Mouse (Mus musculus) hindbrain, embryonic 11.5 days (tissue): ENCODE results near the gene Arl10. TPM values are rescaled to one million over a fixed set of nuclear protein-coding genes. Genes with fewer than 3 reads are reported as not detected.

Experiments
- ATAC-seq: fragments of 200-750 bp; cut with Nextera tagmentation; 2 replicates; pipeline ENCODE4 v1.8.0; 2017; ENCODE audit warnings: mild to moderate bottlenecking, moderate TSS enrichment, moderate library complexity; ENCODE audit not compliant: low FRiP score
- DNase-seq: peaks from one replicate; pipeline ENCODE4 v3.0.0-alpha.2; 2015; ENCODE audit warnings: low spot score
- H3K27ac ChIP-seq: fragments of 300-500 bp; sonication (generic); 2 replicates; pipeline ENCODE4 v1.5.1; 2014; ENCODE audit warnings: mild to moderate bottlenecking, low read depth, low read length
- H3K27me3 ChIP-seq: fragments of 300-500 bp; sonication (generic); 2 replicates; pipeline ENCODE4 v1.6.1; 2014; ENCODE audit warnings: mild to moderate bottlenecking, low read length, moderate library complexity, mixed read lengths; ENCODE audit not compliant: control insufficient read depth, insufficient read depth
- H3K36me3 ChIP-seq: fragments of 300-500 bp; sonication (generic); 2 replicates; pipeline ENCODE4 v1.6.1; 2014; ENCODE audit warnings: mild to moderate bottlenecking, low read length, moderate library complexity, mixed read lengths; ENCODE audit not compliant: control insufficient read depth, insufficient read depth
- H3K4me1 ChIP-seq: fragments of 300-500 bp; sonication (generic); replicated peaks from 2 replicates; pipeline ENCODE4 v1.6.1; 2014; ENCODE audit warnings: low read length, mixed read lengths; ENCODE audit not compliant: control insufficient read depth, insufficient read depth
- H3K4me2 ChIP-seq: fragments of 300-500 bp; sonication (generic); replicated peaks from 2 replicates; pipeline ENCODE4 v1.6.1; 2014; ENCODE audit warnings: mild to moderate bottlenecking, low read depth, low read length
- H3K4me3 ChIP-seq: fragments of 300-500 bp; sonication (generic); 2 replicates; pipeline ENCODE4 v1.5.1; 2014; ENCODE audit warnings: low read depth, low read length
- H3K9ac ChIP-seq: fragments of 300-500 bp; sonication (generic); 2 replicates; pipeline ENCODE4 v1.6.1; 2014; ENCODE audit warnings: low read depth, low read length
- H3K9me3 ChIP-seq: fragments of 300-500 bp; sonication (generic); 2 replicates; pipeline ENCODE4 v1.6.1; 2016; ENCODE audit warnings: low read length; ENCODE audit not compliant: control insufficient read depth
- WGBS: fragments of 180-500 bp; shearing (Covaris S2); extraction: QIAGEN DNeasy Blood & Tissue Kit; methylation state at CpG from one replicate; pipeline ENCODE4 v1.1.7; 2014; 5-methylcytosine and 5-hydroxymethylcytosine counted together
- polyA plus RNA-seq: library from polyadenylated mRNA; unstranded; fragments of >200 nt; fragmentation: Nextera tagmentation; extraction: Ambion mirVana; gene quantifications from 2 replicates; pipeline ENCODE4 v1.2.1, GENCODE M21; 2014

Gene Arl10
- 28.4 and 39.1 TPM in 2 replicates for polyA plus RNA-seq

DNA sequence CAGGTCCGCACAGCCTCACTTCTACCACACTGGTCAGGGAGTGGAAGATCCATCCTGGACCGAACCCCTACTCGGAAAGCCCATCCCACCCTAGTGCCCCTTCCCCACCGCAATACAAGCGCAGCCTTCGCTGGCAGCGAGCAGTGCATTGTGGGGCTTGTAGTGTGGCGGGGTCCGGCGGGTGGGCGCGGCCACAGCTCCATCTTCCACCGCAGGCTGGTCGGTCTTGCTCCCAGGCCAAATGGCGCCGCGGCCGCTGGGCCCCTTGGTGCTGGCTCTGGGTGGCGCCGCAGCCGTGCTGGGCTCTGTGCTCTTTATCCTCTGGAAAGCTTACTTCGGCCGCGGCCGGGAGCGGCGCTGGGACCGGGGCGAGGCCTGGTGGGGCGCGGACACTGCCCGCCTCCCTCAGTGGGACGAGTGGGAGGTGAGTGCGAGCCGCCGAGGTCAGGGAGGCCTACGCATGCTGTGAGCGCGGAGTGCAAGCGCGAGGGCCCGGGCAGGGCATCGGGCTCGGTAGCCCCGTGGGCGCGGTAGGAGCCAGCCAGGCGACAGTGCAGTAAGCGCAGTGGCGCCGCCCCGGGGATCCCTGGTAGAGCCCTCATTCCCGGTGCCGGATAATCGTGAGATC lies at the start of gene Arl10:
Gene Arl10, plus strand, starts transcription at position 162 of the 628 bp plus-strand sequence.
- DNase-seq (peak; percentile 88), ATAC-seq (peak; percentile 94)
- Histone ChIP-seq H3K4me2 (peak within 1 kb of the TSS; percentile 85), H3K36me3 (no peaks in the 10 kb centered on the region), H3K9ac (peak within 1 kb of the TSS; percentile 92), H3K4me1 (no peaks in the 10 kb centered on the region), H3K4me3 (peak within 1 kb of the TSS; percentile 94), H3K9me3 (no peaks in the 10 kb centered on the region), H3K27me3 (no peaks in the 10 kb centered on the region), H3K27ac (peak within 1 kb of the TSS; percentile 72)
- under 1% methylated on average over 53 of the region's 55 CpGs for WGBS

DNA sequence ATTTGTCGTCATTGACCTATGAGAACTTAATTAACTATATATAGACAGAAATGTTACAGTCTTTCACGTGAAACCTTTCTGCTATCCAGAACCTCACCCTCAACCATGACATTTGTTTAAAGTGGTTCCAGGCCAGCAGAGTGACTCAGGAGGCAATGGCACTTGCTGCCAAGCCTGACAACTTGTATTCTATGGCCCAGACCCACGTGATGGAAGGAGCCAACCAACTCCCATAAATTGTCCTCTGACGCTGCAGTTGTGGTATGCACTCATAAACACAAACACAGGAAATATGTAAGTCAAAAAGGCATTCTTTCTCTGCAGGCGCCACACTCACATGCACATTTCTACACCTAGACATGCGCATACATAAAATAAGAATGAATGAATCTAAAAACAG lies 47.7 kb upstream of the Arl10 start:
- no peaks in the 10 kb centered on the region for H3K4me1 ChIP-seq
- H3K9me3 ChIP-seq: no peaks in the 10 kb centered on the region
- H3K27me3 ChIP-seq: no peaks in the 10 kb centered on the region
- no peak overlapping the region for H3K9ac ChIP-seq
- 0 out of 2 replicates have a peak, but pooled peaks cover 10% of the 10 kb centered on the region for H3K36me3 ChIP-seq
- WGBS: 90% methylated on average over 6 of the region's 6 CpGs
- H3K4me3 ChIP-seq: no peak overlapping the region
- H3K27ac ChIP-seq: no peak overlapping the region
- ATAC-seq (no peak), DNase-seq (no peak)
- no peak overlapping the region for H3K4me2 ChIP-seq

DNA sequence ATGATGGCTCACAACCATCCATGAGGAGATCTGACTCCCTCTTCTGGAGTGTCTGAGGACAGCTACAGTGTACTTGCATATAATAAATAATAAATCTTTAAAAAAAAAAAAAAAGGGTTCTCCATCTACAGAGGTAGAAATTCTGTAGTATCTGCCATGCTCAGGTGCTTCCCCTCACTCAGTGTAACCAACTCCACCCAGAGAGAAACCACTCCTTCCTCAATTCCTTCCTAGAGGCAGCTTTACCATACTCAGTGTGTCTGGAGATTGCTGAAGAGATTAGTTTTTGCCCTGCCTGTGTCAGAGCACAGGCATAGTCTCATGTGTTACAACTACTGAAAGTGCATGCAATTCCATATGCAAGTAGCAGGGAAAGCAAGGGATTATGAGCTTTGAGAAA lies 42.7 kb upstream of the Arl10 start:
- Histone ChIP-seq H3K4me1 (no peaks in the 10 kb centered on the region), H3K27me3 (no peaks in the 10 kb centered on the region), H3K9ac (no peak overlapping the region), H3K4me2 (no peak overlapping the region), H3K9me3 (no peaks in the 10 kb centered on the region), H3K36me3 (peaks cover 6% of the 10 kb centered on the region; the same call in 1 of the 2 replicates), H3K4me3 (no peak overlapping the region), H3K27ac (no peak overlapping the region)
- ATAC-seq (no peak), DNase-seq (no peak)

DNA sequence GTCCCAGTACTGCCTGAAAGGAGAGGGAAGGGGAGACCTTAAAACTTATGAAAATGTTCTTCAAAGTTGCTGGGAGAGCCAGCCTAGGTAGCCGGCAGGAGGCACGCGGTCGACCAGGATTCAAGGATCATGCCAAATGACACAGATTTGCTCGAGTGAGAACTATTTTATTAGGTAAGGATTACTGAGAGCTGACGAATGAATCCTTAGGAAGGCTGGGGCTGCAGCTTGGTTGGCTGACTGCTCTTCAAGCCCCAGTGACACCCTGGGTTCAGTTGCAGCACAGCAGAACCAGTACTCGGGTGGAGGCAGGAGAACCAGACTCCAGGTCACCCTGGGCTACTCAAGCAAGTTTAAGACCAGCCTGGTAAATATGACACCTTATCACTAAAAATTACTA lies 26.8 kb upstream of the Arl10 start:
- H3K27me3 ChIP-seq: no peaks in the 10 kb centered on the region
- no peak for ATAC-seq
- H3K27ac ChIP-seq: no peak overlapping the region
- no peaks in the 10 kb centered on the region for H3K4me1 ChIP-seq
- H3K9ac ChIP-seq: no peak overlapping the region
- H3K4me2 ChIP-seq: no peak overlapping the region
- no peaks in the 10 kb centered on the region for H3K9me3 ChIP-seq
- 91% methylated on average over 7 of the region's 7 CpGs for WGBS
- 0 out of 2 replicates have a peak, but pooled peaks cover 8% of the 10 kb centered on the region for H3K36me3 ChIP-seq
- H3K4me3 ChIP-seq: no peak overlapping the region
- DNase-seq: no peak

DNA sequence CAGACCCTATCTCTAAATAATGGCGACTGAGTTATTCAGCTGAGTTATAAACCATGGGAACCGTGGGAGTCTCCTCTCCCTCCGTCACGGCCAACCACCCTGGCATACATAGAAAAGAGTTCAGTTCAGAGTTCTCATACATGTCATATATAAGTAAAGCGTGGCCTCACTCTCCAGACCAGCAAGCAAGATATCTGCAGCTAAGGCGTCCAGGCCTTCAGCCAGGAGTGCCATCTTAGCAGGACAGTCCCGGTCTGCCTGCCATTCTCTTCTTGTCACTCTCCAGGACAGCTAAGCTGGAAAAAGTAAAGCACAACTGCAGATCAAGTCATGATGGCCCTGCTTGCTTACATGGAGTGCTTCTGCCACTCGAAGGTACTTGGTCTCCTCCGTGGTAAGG lies 18.6 kb upstream of the Arl10 start:
- Histone ChIP-seq H3K9me3 (no peaks in the 10 kb centered on the region), H3K4me1 (no peaks in the 10 kb centered on the region), H3K36me3 (peaks cover 9% of the 10 kb centered on the region; the same call in 1 of the 2 replicates), H3K4me3 (no peak overlapping the region), H3K4me2 (no peak overlapping the region), H3K27me3 (no peaks in the 10 kb centered on the region), H3K9ac (no peak overlapping the region), H3K27ac (no peak overlapping the region)
- WGBS: 91% methylated on average over 9 of the region's 9 CpGs
- DNase-seq (no peak), ATAC-seq (no peak)

DNA sequence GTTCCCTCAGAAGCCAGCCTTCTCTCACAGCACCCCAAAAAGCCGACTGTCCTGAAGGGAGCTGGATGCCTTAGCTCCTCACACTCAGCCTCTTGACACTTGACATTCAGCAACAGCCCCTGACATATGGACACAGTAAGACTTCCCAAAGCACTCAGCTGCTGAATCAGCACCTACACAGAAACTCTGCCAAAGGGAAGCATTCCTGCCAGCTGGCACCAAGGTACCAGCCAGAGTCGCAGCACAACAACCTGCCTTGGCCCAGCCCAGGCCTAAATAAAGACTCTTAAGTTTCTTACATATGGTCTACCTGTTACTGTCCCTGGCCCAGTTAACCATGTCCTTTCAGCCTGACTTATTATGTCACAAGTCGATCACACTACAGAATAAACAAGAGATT lies 18.0 kb upstream of the Arl10 start:
- ATAC-seq (no peak), DNase-seq (no peak)
- Histone ChIP-seq H3K4me1 (no peaks in the 10 kb centered on the region), H3K27ac (no peak overlapping the region), H3K36me3 (peaks cover 9% of the 10 kb centered on the region; the same call in 1 of the 2 replicates), H3K27me3 (no peaks in the 10 kb centered on the region), H3K9ac (no peak overlapping the region), H3K4me2 (no peak overlapping the region), H3K4me3 (no peak overlapping the region), H3K9me3 (no peaks in the 10 kb centered on the region)
- 93% methylated on average over 3 of the region's 3 CpGs for WGBS

DNA sequence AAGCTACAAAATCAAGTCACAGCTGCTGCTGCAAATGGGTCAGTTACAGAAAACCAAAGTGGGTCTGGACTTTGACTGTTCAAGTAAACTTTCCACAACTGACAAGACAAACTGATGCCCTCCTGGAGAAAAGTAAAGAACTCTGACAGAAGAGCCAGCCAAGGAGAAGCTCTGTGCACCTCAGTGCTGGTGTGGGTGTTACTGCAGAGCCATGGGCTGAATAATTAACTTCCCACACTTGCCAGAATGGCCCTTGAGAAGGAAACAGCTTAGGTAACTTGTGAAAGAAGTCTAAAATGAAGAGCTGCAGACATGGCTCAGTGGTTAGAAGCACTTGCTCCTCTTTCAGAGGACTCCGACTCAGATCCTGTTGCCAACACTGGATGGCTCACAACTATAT lies 17.2 kb upstream of the Arl10 start:
- H3K27me3 ChIP-seq: no peaks in the 10 kb centered on the region
- peaks cover 7% of the 10 kb centered on the region; the same call in 1 of the 2 replicates for H3K36me3 ChIP-seq
- H3K9me3 ChIP-seq: no peaks in the 10 kb centered on the region
- H3K4me1 ChIP-seq: no peaks in the 10 kb centered on the region
- H3K4me2 ChIP-seq: no peak overlapping the region
- DNase-seq (no peak), ATAC-seq (no peak)
- no peak overlapping the region for H3K9ac ChIP-seq
- no peak overlapping the region for H3K27ac ChIP-seq
- WGBS: 95% methylated on average over 1 of the region's 1 CpGs
- H3K4me3 ChIP-seq: no peak overlapping the region

DNA sequence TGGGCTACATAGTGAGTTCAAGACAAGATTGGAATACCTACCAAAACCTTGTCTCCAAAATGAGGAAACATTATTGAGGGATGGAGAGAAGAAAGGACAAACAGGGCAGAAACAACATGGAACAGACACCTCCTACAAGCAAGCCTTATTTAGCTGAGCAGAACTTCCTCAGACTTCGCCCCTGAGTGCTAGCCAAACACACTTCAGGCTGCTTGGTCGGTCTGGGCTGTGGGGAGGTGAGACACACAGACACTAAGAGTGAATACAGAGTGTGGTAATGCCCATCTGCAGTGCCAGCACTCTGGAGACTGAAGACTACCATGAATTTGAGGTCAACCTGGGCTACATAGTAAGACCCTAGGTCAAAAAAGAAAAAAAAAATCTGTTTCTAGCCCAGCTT lies 15.2 kb upstream of the Arl10 start:
- Histone ChIP-seq H3K4me1 (no peaks in the 10 kb centered on the region), H3K9ac (no peak overlapping the region), H3K27ac (no peak overlapping the region), H3K4me3 (no peak overlapping the region), H3K4me2 (no peak overlapping the region), H3K27me3 (no peaks in the 10 kb centered on the region), H3K9me3 (no peaks in the 10 kb centered on the region), H3K36me3 (peaks cover 4% of the 10 kb centered on the region; the same call in 1 of the 2 replicates)
- ATAC-seq: no peak
- no peak for DNase-seq
- 98% methylated on average over 2 of the region's 2 CpGs for WGBS

DNA sequence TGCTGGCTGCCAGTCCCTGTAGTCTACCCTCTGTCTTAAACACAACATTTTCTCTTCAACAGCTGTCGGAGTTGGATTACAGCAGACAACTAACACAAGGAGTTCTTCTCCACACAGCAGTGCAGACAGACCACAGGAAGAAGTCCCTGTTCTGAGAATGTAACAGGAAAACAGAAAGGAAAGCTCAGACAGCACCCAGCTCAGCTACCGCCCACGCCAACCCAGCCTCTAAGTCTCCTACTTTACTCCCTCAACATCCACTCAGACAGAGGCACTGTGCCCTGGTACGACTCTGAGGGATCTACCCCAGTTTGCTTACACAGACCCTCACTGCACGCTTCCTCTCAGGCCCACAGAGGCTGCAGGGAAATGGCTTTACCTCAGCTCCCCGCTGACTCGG lies 14.2 kb upstream of the Arl10 start:
- no peaks in the 10 kb centered on the region for H3K9me3 ChIP-seq
- DNase-seq (no peak), ATAC-seq (no peak)
- WGBS: 95% methylated on average over 7 of the region's 7 CpGs
- no peaks in the 10 kb centered on the region for H3K27me3 ChIP-seq
- no peak overlapping the region for H3K27ac ChIP-seq
- no peak overlapping the region for H3K4me2 ChIP-seq
- H3K9ac ChIP-seq: no peak overlapping the region
- no peaks in the 10 kb centered on the region for H3K4me1 ChIP-seq
- H3K36me3 ChIP-seq: peaks cover 4% of the 10 kb centered on the region; the same call in 1 of the 2 replicates
- H3K4me3 ChIP-seq: no peak overlapping the region
